Mouse (Mus musculus): Measurements from ENCODE around the gene Rprm. TPM values are rescaled to one million over a fixed set of nuclear protein-coding genes. Genes with fewer than 3 reads are reported as not detected.

Gene Rprm
- polyA plus RNA-seq, 1 experiment from 2014 or later, result 59.0 TPM

DNA sequence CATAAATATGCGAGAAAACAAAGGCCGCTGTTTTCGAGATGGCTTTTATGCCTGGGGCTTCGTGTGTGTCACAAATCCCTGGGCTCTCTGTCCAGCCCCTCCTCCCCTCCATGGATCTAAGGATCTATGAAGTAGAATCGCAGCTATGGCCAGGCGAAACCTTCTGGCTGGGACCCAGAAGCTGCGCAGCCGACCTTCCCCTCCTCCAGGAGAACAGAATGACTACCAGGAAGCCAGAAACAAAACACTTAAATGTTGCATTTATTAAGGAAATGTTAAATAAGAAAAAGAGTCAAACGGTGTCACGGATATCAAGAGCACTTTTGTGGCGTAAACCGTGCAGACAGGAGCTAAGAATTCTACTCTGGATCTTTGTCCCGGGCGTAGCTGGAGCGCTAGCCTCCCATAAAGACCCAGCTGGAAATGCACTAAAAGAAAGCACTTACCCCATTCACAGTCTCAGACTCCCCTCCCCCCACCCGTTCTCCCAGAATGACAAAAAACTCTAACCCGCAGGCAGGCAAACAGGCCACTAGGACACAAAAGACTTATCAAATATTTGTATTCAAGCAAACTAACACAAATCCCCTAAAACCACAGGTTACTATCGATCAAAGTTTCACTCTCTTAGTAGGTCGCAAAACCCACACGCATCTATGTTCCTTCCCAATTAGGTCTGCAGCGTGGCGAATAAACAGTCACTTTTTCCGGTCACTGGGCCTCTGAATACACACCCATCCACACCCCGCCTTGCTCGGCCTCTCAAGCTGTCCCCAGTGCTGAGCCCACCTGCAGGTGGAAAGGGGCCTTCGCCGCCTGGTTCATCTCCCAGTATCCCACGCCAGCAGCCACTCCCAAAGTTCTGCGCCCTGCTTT lies 1.3 kb downstream of the Rprm start:
- H3K27ac ChIP-seq (ENCODE audit: low read depth, low read length), result peak overlapping the region; percentile 70; the same call in 1 of the 2 replicates
- ATAC-seq (ENCODE audit: insufficient read depth, low FRiP score, low TSS enrichment), result peak; percentile 71

GRCm38 (mm10) chr2:54078961-54079360 lies 6.4 kb downstream of the Rprm start:
- Histone ChIP-seq H3K4me1 (ENCODE audit: control insufficient read depth, insufficient read depth, low read length) (peaks cover 4% of the 10 kb centered on the region; the same call in 1 of the 2 replicates), H3K4me2 (ENCODE audit: low read depth) (no peak overlapping the region), H3K4me3 (ENCODE audit: low read depth, low read length) (no peak overlapping the region), H3K27ac (ENCODE audit: low read depth, low read length) (no peak overlapping the region), H3K36me3 (ENCODE audit: control insufficient read depth, insufficient read depth, low read length) (no peaks in the 10 kb centered on the region), H3K9ac (ENCODE audit: low read length) (no peak overlapping the region), H3K27me3 (ENCODE audit: control insufficient read depth, insufficient read depth, low read length) (no peaks in the 10 kb centered on the region), H3K9me3 (ENCODE audit: control insufficient read depth, low read length) (no peaks in the 10 kb centered on the region)
- ATAC-seq (ENCODE audit: insufficient read depth, low FRiP score, low TSS enrichment) (no peak), DNase-seq (ENCODE audit: low spot score) (no peak)
- WGBS, result 58% methylated on average over 7 of the region's 7 CpGs

More for the DNA sequence above, 1.3 kb downstream of the Rprm start:
- Histone ChIP-seq H3K4me3 (ENCODE audit: low read depth, low read length) (peak overlapping the region; percentile 51), H3K36me3 (ENCODE audit: control insufficient read depth, insufficient read depth, low read length) (no peaks in the 10 kb centered on the region), H3K4me2 (ENCODE audit: low read depth) (peak overlapping the region; percentile 77), H3K9ac (ENCODE audit: low read length) (peak overlapping the region; percentile 68), H3K27me3 (ENCODE audit: control insufficient read depth, insufficient read depth, low read length) (no peaks in the 10 kb centered on the region), H3K4me1 (ENCODE audit: control insufficient read depth, insufficient read depth, low read length) (peaks cover 4% of the 10 kb centered on the region; the same call in 1 of the 2 replicates), H3K9me3 (ENCODE audit: control insufficient read depth, low read length) (no peaks in the 10 kb centered on the region)
- under 1% methylated on average over 29 of the region's 29 CpGs for WGBS
- peak; percentile 75 for DNase-seq (ENCODE audit: low spot score)

DNA sequence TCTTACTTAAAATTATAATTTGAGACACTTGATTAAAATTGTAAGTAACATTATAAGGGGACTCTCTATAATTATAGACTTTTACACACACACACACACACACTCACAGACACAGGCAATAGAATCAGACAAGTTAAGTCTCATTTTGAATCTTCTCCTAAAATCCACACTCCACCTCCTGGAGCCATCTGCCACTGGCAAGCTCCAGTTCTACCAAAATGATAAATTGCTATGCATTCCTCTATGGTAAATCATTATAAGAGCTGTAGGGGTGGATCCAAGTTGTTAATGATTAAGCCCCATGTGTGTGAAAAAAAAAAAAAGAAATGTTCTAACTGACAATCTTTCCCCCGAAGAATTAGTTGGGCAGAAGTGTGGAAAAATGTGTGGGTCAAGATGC lies 13.8 kb downstream of the Rprm start:
- Histone ChIP-seq H3K36me3 (ENCODE audit: control insufficient read depth, insufficient read depth, low read length) (no peaks in the 10 kb centered on the region), H3K9ac (ENCODE audit: low read length) (no peak overlapping the region), H3K9me3 (ENCODE audit: control insufficient read depth, low read length) (no peaks in the 10 kb centered on the region), H3K27ac (ENCODE audit: low read depth, low read length) (no peak overlapping the region), H3K27me3 (ENCODE audit: control insufficient read depth, insufficient read depth, low read length) (no peaks in the 10 kb centered on the region), H3K4me2 (ENCODE audit: low read depth) (no peak overlapping the region), H3K4me1 (ENCODE audit: control insufficient read depth, insufficient read depth, low read length) (no peaks in the 10 kb centered on the region), H3K4me3 (ENCODE audit: low read depth, low read length) (no peak overlapping the region)
- DNase-seq (ENCODE audit: low spot score) (no peak), ATAC-seq (ENCODE audit: insufficient read depth, low FRiP score, low TSS enrichment) (no peak)
- 50% methylated on average over 1 of the region's 1 CpGs for WGBS

DNA sequence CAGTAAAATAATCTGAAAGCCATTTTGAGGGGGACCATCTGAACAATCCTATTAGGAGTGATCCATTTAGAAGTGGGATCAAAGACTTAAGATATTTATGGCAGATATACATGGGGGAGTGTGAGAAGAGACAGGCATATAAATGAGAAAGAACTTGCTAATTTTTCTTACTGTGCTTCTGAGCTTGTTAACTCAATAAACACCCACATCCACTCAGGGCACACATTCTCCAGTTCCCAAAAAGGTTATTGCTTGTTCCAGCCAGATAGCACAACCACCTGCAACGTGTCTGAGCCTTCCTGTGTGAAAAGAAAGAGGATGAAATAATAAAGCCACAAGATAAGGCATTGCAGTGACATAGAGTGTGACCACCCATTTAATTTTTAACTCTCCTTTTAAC lies 22.9 kb downstream of the Rprm start:
- WGBS, result 32% methylated on average over 1 of the region's 1 CpGs
- H3K27ac ChIP-seq (ENCODE audit: low read depth, low read length), result no peak overlapping the region
- no peaks in the 10 kb centered on the region for H3K9me3 ChIP-seq (ENCODE audit: control insufficient read depth, low read length)
- no peaks in the 10 kb centered on the region for H3K27me3 ChIP-seq (ENCODE audit: control insufficient read depth, insufficient read depth, low read length)
- DNase-seq (ENCODE audit: low spot score) (no peak), ATAC-seq (ENCODE audit: insufficient read depth, low FRiP score, low TSS enrichment) (no peak)
- H3K4me2 ChIP-seq (ENCODE audit: low read depth), result no peak overlapping the region
- H3K36me3 ChIP-seq (ENCODE audit: control insufficient read depth, insufficient read depth, low read length), result no peaks in the 10 kb centered on the region
- H3K4me1 ChIP-seq (ENCODE audit: control insufficient read depth, insufficient read depth, low read length), result no peaks in the 10 kb centered on the region
- H3K4me3 ChIP-seq (ENCODE audit: low read depth, low read length), result no peak overlapping the region
- no peak overlapping the region for H3K9ac ChIP-seq (ENCODE audit: low read length)

DNA sequence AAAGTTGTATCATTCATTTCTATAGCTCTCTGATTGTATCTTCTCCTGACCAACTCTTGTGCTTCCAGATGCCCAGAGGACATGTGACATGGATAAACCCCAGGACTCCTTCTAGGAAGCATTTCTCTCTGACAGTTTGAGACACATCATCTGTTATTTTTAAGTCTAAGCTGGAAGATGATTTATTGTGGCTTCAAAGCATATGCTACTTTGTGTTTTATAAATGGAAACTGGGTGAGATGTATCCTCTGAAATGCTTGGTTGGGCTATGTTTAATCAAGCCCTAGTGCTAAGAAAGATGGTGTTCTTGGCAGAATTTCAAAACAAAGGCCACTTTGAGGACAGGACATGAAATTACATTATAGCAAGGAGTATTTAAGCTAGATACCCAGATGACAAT lies 24.3 kb downstream of the Rprm start:
- H3K9me3 ChIP-seq (ENCODE audit: control insufficient read depth, low read length), result no peaks in the 10 kb centered on the region
- no peak for DNase-seq (ENCODE audit: low spot score)
- no peak overlapping the region for H3K9ac ChIP-seq (ENCODE audit: low read length)
- no peak overlapping the region for H3K4me2 ChIP-seq (ENCODE audit: low read depth)
- H3K27ac ChIP-seq (ENCODE audit: low read depth, low read length), result no peak overlapping the region
- H3K36me3 ChIP-seq (ENCODE audit: control insufficient read depth, insufficient read depth, low read length), result no peaks in the 10 kb centered on the region
- ATAC-seq (ENCODE audit: insufficient read depth, low FRiP score, low TSS enrichment), result no peak
- H3K27me3 ChIP-seq (ENCODE audit: control insufficient read depth, insufficient read depth, low read length), result no peaks in the 10 kb centered on the region
- H3K4me1 ChIP-seq (ENCODE audit: control insufficient read depth, insufficient read depth, low read length), result no peaks in the 10 kb centered on the region
- no peak overlapping the region for H3K4me3 ChIP-seq (ENCODE audit: low read depth, low read length)

All from neural tube, embryonic 11.5 days (tissue).